Mouse (Mus musculus) heart, embryonic 11.5 days (tissue): ENCODE results near the gene Cotl1. TPM values are rescaled to one million over a fixed set of nuclear protein-coding genes. Genes with fewer than 3 reads are reported as not detected.

Experiments used
- ATAC-seq: fragments of 200-750 bp; cut with Nextera tagmentation; replicated peaks from 2 replicates; pipeline ENCODE4 v1.8.0; 2017; ENCODE audit warnings: moderate library complexity; ENCODE audit not compliant: insufficient number of reproducible peaks, low FRiP score, low TSS enrichment
- H3K27ac ChIP-seq: fragments of 300-500 bp; sonication (generic); 2 replicates; pipeline ENCODE4 v1.5.1; 2014; ENCODE audit warnings: mild to moderate bottlenecking, low read depth, low read length
- H3K27me3 ChIP-seq: fragments of 300-500 bp; sonication (generic); 2 replicates; pipeline ENCODE4 v1.6.1; 2014; ENCODE audit warnings: mild to moderate bottlenecking, low read length, mixed read lengths; ENCODE audit not compliant: control insufficient read depth, insufficient read depth
- H3K36me3 ChIP-seq: fragments of 300-500 bp; sonication (generic); 2 replicates; pipeline ENCODE4 v1.6.1; 2014; ENCODE audit warnings: mild to moderate bottlenecking, low read length, moderate library complexity, mixed read lengths; ENCODE audit not compliant: control insufficient read depth, insufficient read depth
- H3K4me1 ChIP-seq: fragments of 300-500 bp; sonication (generic); 2 replicates; pipeline ENCODE4 v1.6.1; 2014; ENCODE audit warnings: low read length; ENCODE audit not compliant: control insufficient read depth, insufficient read depth
- H3K4me2 ChIP-seq: fragments of 300-500 bp; sonication (generic); 2 replicates; pipeline ENCODE4 v1.6.1; 2014; ENCODE audit warnings: mild to moderate bottlenecking, moderate library complexity
- H3K4me3 ChIP-seq: fragments of 300-500 bp; sonication (generic); 2 replicates; pipeline ENCODE4 v1.5.1; 2014; ENCODE audit warnings: low read depth, low read length
- H3K9ac ChIP-seq: fragments of 300-500 bp; sonication (generic); 2 replicates; pipeline ENCODE4 v1.6.1; 2014; ENCODE audit warnings: mild to moderate bottlenecking, low read depth, low read length, moderate library complexity
- H3K9me3 ChIP-seq: fragments of 300-500 bp; sonication (generic); replicated peaks from 2 replicates; pipeline ENCODE4 v1.6.1; 2016; ENCODE audit warnings: low read length; ENCODE audit not compliant: control insufficient read depth
- WGBS: fragments of 180-500 bp; shearing (Covaris S2); extraction: QIAGEN DNeasy Blood & Tissue Kit; methylation state at CpG from one replicate; pipeline ENCODE4 v1.1.7; 2014; ENCODE audit not compliant: insufficient replicate concordance; 5-methylcytosine and 5-hydroxymethylcytosine counted together
- polyA plus RNA-seq: library from polyadenylated mRNA; unstranded; fragments of >200 nt; fragmentation: Nextera tagmentation; extraction: Ambion mirVana; gene quantifications from 2 replicates; pipeline ENCODE4 v1.2.1, GENCODE M21; 2014

Gene Cotl1
- polyA plus RNA-seq, 1 experiment from 2014 or later: 110 TPM

DNA sequence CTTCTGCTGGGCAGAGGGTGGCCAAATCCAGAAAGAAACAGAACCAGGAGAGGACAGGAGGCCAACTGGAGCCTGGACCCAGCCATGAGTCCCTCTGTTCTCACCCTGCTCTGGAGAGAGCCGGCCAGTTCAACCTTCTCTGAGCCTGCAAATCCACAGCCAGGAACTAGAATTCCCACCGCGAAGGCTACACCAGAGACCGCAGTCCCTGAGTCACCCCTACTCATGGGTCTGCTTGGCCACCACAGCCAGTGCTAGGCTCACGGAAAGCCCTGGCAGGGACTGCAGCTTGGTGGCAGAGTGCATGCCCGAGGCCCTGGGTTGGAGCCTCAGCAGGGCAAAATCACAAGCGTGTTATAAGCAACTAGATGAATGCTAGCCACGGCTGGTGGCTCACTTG is 20.4 kb downstream of the Cotl1 start:
- no peak overlapping the region for H3K27ac ChIP-seq
- no peak overlapping the region for H3K4me2 ChIP-seq
- no peaks in the 10 kb centered on the region; the same call in 1 of the 2 replicates for H3K4me1 ChIP-seq
- no peaks in the 10 kb centered on the region for H3K27me3 ChIP-seq
- no peak overlapping the region for H3K4me3 ChIP-seq
- no peak overlapping the region for H3K9ac ChIP-seq
- WGBS: 82% methylated on average over 8 of the region's 8 CpGs
- no peaks in the 10 kb centered on the region for H3K9me3 ChIP-seq
- no peaks in the 10 kb centered on the region for H3K36me3 ChIP-seq
- no peak for ATAC-seq

DNA sequence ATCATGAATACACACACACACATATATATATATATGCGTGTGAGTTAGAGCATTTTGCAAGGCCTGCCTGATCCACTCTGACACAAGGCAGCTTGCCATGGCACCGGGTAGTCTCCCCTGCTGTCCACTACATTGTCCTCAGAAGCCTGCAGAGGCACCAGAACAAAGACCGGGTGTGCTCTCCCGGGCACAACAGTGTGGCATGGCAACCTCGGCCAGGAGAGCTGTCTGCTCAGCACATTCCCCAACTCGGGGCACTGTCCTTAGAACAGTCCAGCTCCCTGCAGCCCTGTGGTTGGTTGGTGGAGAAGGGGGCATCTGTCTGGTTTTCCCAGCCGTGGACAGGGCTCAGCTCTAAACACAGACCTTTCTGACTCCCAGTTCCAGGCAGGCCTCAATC is 21.0 kb downstream of the Cotl1 start:
- no peak overlapping the region for H3K4me3 ChIP-seq
- no peak overlapping the region for H3K27ac ChIP-seq
- H3K4me1 ChIP-seq: no peaks in the 10 kb centered on the region; the same call in 1 of the 2 replicates
- H3K36me3 ChIP-seq: no peaks in the 10 kb centered on the region
- no peaks in the 10 kb centered on the region for H3K27me3 ChIP-seq
- H3K4me2 ChIP-seq: no peak overlapping the region
- ATAC-seq: no peak
- no peaks in the 10 kb centered on the region for H3K9me3 ChIP-seq
- no peak overlapping the region for H3K9ac ChIP-seq
- WGBS: 75% methylated on average over 7 of the region's 7 CpGs

DNA sequence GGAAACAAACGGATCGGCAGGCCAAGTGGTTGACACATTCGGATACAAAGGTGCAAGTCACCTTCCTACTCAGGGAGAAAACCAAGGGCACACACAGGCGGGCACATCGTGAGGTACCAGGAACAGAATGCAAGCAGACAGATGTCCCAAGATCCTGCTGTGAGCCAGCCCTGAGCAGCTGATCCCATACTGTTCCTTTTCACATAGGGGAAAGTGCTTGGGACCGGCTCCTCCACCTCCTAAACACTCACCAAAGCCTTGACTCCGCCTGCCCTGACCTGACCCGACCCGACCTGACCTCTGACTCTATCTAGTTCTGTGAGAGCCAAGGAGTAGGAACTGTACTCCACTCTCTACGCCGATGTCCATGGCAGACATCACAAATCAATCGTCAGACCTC is 22.9 kb downstream of the Cotl1 start:
- Histone ChIP-seq H3K9me3 (no peaks in the 10 kb centered on the region), H3K4me2 (no peak overlapping the region), H3K4me1 (peaks cover 4% of the 10 kb centered on the region), H3K27me3 (no peaks in the 10 kb centered on the region), H3K27ac (no peak overlapping the region), H3K9ac (no peak overlapping the region), H3K4me3 (no peak overlapping the region), H3K36me3 (no peaks in the 10 kb centered on the region)
- 44% methylated on average over 12 of the region's 12 CpGs for WGBS
- ATAC-seq: no peak

DNA sequence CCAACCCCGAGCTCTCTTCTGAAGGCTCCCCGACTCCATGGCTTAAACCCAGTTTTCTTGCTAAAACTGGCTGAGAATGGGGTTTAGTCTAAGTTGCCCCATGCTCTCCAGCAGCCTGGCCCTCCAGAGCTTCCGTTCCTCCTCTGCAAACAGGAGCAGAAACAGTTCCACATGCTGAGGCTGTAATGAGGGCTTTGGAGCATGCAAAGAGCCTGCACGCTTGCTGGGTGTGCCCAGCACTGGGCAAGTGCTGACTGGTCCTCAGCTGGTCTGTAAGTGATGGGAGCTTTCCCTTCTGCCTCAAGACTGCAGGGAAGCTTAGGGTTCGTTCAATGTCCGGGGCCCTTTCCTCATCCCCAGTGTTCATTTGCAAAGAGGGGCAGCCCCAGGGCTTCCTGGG is 24.1 kb downstream of the Cotl1 start:
- H3K4me3 ChIP-seq: no peak overlapping the region
- peaks cover 4% of the 10 kb centered on the region for H3K4me1 ChIP-seq
- no peak for ATAC-seq
- no peaks in the 10 kb centered on the region for H3K27me3 ChIP-seq
- H3K36me3 ChIP-seq: no peaks in the 10 kb centered on the region
- H3K9me3 ChIP-seq: no peaks in the 10 kb centered on the region
- WGBS: 77% methylated on average over 6 of the region's 6 CpGs
- H3K4me2 ChIP-seq: no peak overlapping the region
- no peak overlapping the region for H3K9ac ChIP-seq
- no peak overlapping the region for H3K27ac ChIP-seq

DNA sequence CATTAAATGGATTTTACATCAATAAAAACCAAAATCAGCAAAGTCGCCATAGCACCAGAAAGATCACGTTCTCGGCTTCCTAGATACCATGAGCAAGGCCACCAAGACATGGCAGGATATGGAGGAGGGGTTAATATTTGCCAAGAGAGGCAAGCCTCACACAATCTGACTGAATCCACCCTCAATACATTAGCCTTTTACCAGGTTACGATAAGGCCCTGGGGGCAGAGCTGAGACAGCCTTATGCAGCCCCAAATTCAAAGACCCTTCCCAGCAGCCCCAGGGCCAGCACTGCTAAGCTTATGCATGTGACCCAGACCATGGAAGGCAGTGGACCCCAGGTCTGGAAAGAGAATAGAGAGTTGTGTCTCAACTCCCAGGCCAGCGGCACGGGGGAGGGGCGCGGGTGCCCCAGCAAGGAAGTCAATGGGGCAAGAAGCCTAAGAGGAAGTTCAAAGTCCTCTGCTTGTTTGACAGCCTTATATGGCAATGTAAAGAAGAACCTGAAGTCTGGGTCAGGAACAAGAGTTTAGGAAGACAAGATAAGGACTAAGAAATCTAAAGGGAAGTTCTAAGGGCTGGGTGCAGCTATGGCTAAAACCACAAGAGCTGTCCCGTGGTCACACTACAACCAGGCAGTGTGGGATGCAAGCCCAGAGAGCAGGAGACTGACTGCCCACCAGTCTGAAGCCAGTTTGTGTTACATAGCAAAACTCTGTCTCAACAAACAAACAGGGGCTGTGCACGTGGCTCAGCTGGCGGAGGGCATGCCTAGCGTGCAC is 27.5 kb downstream of the Cotl1 start:
- no peak overlapping the region for H3K4me2 ChIP-seq
- H3K9me3 ChIP-seq: no peaks in the 10 kb centered on the region
- H3K4me3 ChIP-seq: no peak overlapping the region
- no peaks in the 10 kb centered on the region for H3K27me3 ChIP-seq
- no peak for ATAC-seq
- 75% methylated on average over 12 of the region's 12 CpGs for WGBS
- H3K36me3 ChIP-seq: no peaks in the 10 kb centered on the region; the same call in 1 of the 2 replicates
- H3K9ac ChIP-seq: no peak overlapping the region
- peaks cover 4% of the 10 kb centered on the region for H3K4me1 ChIP-seq
- H3K27ac ChIP-seq: no peak overlapping the region

- Histone ChIP-seq H3K36me3 (no peaks in the 10 kb centered on the region; the same call in 1 of the 2 replicates), H3K9ac (no peak overlapping the region), H3K4me2 (no peak overlapping the region), H3K27me3 (no peaks in the 10 kb centered on the region), H3K27ac (no peak overlapping the region), H3K4me1 (peaks cover 4% of the 10 kb centered on the region), H3K9me3 (no peaks in the 10 kb centered on the region), H3K4me3 (no peak overlapping the region)
- WGBS: 57% methylated on average over 6 of the region's 6 CpGs
- ATAC-seq: no peak
Observed at GRCm38 (mm10) chr8:119811925-119812324, 28.4 kb downstream of the Cotl1 start.

DNA sequence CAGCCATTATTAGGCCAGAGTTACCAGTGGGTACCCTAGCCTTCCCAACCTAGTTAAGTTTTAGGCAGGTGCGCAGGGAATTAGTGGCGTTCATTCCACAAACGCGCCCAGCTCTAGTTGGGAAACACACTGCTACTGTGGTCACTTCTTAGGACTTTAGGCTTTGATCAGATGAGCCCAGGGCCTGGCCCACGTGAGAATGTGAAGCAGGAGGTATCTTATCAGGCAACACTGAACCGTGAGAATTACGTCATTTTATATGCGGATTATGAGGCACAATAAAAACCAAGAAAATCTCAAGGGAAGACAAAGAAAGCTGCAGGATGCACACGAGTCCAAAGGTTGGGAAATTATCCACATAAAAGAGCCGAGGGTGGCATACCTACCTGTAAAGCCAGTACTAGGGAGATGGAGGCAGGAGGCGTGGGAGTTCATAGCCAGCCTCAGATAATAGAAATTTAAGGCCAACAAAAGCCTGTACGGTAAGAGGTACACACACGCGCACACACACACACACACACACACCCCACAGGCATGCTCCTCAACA is 29.3 kb downstream of the Cotl1 start:
- ATAC-seq: no peak
- WGBS: 81% methylated on average over 14 of the region's 14 CpGs

DNA sequence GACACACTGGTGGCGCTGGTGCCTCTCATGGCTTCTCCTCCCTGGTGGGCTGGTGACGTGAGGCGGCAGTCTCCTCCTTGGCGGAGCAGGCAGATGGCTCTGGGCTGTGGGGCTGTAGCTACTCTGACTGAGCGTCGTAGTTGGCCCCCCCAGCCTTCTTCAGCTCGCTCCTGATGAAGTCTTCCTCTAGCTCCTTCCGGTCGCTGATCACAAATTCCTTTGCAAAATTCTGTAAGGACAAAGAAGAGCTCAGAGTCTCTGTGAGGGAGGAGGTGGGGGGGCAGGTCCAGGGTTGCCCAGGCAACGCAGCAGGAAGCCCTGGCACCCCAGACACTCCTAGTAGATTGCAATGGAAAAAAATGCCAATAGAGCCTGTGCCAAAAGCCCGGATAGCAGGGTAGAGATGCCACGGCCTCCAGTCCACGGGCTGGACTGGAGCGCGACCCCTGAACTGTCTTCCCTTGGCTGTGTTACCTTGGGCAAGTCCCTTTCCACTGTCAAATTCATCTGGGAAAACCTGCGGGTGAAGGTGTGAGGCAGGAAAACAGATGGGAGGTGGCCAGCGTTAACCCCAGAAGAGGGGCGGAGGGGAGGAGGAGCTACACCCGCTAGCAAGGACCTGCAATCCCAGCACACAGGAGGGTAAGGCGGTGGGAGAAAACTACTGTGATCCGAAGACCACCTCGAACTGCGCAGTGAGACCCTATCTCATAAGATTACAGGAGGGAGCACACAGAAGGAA is 30.0 kb downstream of the Cotl1 start:
- 75% methylated on average over 23 of the region's 23 CpGs for WGBS
- no peak for ATAC-seq
- H3K9me3 ChIP-seq: no peaks in the 10 kb centered on the region
- H3K4me1 ChIP-seq: peaks cover 4% of the 10 kb centered on the region
- H3K27ac ChIP-seq: no peak overlapping the region
- H3K4me3 ChIP-seq: no peak overlapping the region
- no peaks in the 10 kb centered on the region; the same call in 1 of the 2 replicates for H3K36me3 ChIP-seq
- H3K4me2 ChIP-seq: no peak overlapping the region
- H3K9ac ChIP-seq: no peak overlapping the region
- H3K27me3 ChIP-seq: no peaks in the 10 kb centered on the region

More for the DNA sequence above, 29.3 kb downstream of the Cotl1 start:
- Histone ChIP-seq H3K36me3 (no peaks in the 10 kb centered on the region; the same call in 1 of the 2 replicates), H3K4me1 (peaks cover 4% of the 10 kb centered on the region), H3K9me3 (no peaks in the 10 kb centered on the region), H3K27me3 (no peaks in the 10 kb centered on the region), H3K4me3 (no peak overlapping the region), H3K4me2 (no peak overlapping the region), H3K27ac (no peak overlapping the region), H3K9ac (no peak overlapping the region)
